Mouse (Mus musculus) thymus, adult 2 months (tissue): ENCODE results near the gene Nudt5. TPM values are rescaled to one million over a fixed set of nuclear protein-coding genes. Genes with fewer than 3 reads are reported as not detected.

Experiments used
- DNase-seq: peaks from one replicate; pipeline ENCODE4 v3.0.0; 2021
- H3K27ac ChIP-seq: fragments of 200-500 bp; 2 replicates; pipeline ENCODE4 v1.5.1; 2012; ENCODE audit warnings: low read length, control low read depth; ENCODE audit not compliant: control insufficient read depth, insufficient read depth
- H3K27me3 ChIP-seq: fragments of 200-500 bp; 2 replicates; pipeline ENCODE4 v1.6.1; 2012; ENCODE audit warnings: mild to moderate bottlenecking, low read length, moderate library complexity, mixed read lengths; ENCODE audit not compliant: control insufficient read depth, insufficient read depth
- H3K36me3 ChIP-seq: fragments of 200-500 bp; 2 replicates; pipeline ENCODE4 v1.6.1; 2012; ENCODE audit warnings: mild to moderate bottlenecking, low read length, moderate library complexity; ENCODE audit not compliant: control insufficient read depth, insufficient read depth
- H3K4me1 ChIP-seq: fragments of 200-500 bp; replicated peaks from 2 replicates; pipeline ENCODE4 v1.6.1; 2012; ENCODE audit warnings: low read length; ENCODE audit not compliant: control insufficient read depth, insufficient read depth
- H3K4me3 ChIP-seq: fragments of 200-500 bp; 2 replicates; pipeline ENCODE4 v1.5.1; 2012; ENCODE audit warnings: mild to moderate bottlenecking, low read length, control low read depth, moderate library complexity; ENCODE audit not compliant: control insufficient read depth, insufficient read depth
- CTCF ChIP-seq: fragments of 200-500 bp; IDR thresholded peaks from 2 replicates; pipeline ENCODE4 v1.5.1; 2012; ENCODE audit warnings: mild to moderate bottlenecking, control low read depth, low read length, moderate library complexity, borderline replicate concordance; ENCODE audit not compliant: control insufficient read depth, poor library complexity, insufficient read depth; ENCODE audit errors: extremely low read depth
- POLR2A ChIP-seq: fragments of 200-500 bp; IDR thresholded peaks from 2 replicates; pipeline ENCODE4 v1.6.1; 2012; ENCODE audit warnings: mild to moderate bottlenecking, low read length, control low read depth, moderate library complexity; ENCODE audit not compliant: control insufficient read depth, poor library complexity, insufficient read depth; ENCODE audit errors: extremely low read depth
- WGBS: fragments of 180-500 bp; shearing (Covaris S2); methylation state at CpG from one replicate; pipeline ENCODE4 v1.1.7; 2018; 5-methylcytosine and 5-hydroxymethylcytosine counted together
- polyA plus RNA-seq: library from polyadenylated mRNA; depleted of rRNA; stranded (reverse); fragments of >200 nt; gene quantifications from 2 replicates; pipeline ENCODE4 v1.2.3, GENCODE M21; 2012; rRNA removed

Gene Nudt5
- polyA plus RNA-seq = 14.8 and 14.9 TPM in 2 replicates

GRCm38 (mm10) chr2:5844873-5845631 is at the start of gene Nudt5, which contains the start of gene Cdc123:
Nudt5 (plus strand) TSS chr2:5845019.
Cdc123 (minus strand) TSS chr2:5845164.
- under 1% methylated on average over 53 of the region's 53 CpGs for WGBS
- peak; percentile 59; the same call in 1 of the 2 replicates for TF ChIP-seq POLR2A
- peak; percentile 76; the same call in 1 of the 2 replicates for TF ChIP-seq CTCF
- 0 out of 2 replicates have a peak, but pooled peaks cover 2% of the 10 kb centered on the region for H3K4me1 ChIP-seq

GRCm38 (mm10) chr2:5797816-5798672 is 46.8 kb upstream of the Nudt5 start:
- Histone ChIP-seq H3K4me1 (peaks cover 6% of the 10 kb centered on the region), H3K4me3 (no peak overlapping the region), H3K27me3 (no peaks in the 10 kb centered on the region), H3K27ac (no peak overlapping the region), H3K36me3 (peaks cover 37% of the 10 kb centered on the region)
- TF ChIP-seq CTCF = no peak
- no peak for TF ChIP-seq POLR2A
- WGBS = 96% methylated on average over 11 of the region's 11 CpGs
- DNase-seq = no peak

More at GRCm38 (mm10) chr2:5844873-5845631, at the start of gene Nudt5, which contains the start of gene Cdc123:
- peak; percentile 88 for DNase-seq
- Histone ChIP-seq H3K36me3 (peaks cover 16% of the 10 kb centered on the region), H3K4me3 (peak within 1 kb of the TSS; percentile 56), H3K27me3 (no peaks in the 10 kb centered on the region), H3K27ac (peak within 1 kb of the TSS; percentile 76)

GRCm38 (mm10) chr2:5801182-5801640 is 43.6 kb upstream of the Nudt5 start:
- DNase-seq = no peak
- peaks cover 6% of the 10 kb centered on the region for H3K4me1 ChIP-seq
- no peak overlapping the region for H3K27ac ChIP-seq
- peaks cover 18% of the 10 kb centered on the region for H3K36me3 ChIP-seq
- 11% methylated on average over 9 of the region's 9 CpGs for WGBS
- no peaks in the 10 kb centered on the region for H3K27me3 ChIP-seq
- no peak for TF ChIP-seq CTCF
- no peak for TF ChIP-seq POLR2A
- no peak overlapping the region for H3K4me3 ChIP-seq

- Histone ChIP-seq H3K36me3 (peaks cover 15% of the 10 kb centered on the region), H3K27me3 (no peaks in the 10 kb centered on the region), H3K4me1 (peaks cover 6% of the 10 kb centered on the region), H3K4me3 (no peak overlapping the region), H3K27ac (no peak overlapping the region)
- TF ChIP-seq CTCF = no peak
- TF ChIP-seq POLR2A = no peak
- WGBS = 96% methylated on average over 10 of the region's 10 CpGs
- DNase-seq = no peak
Observed at GRCm38 (mm10) chr2:5801927-5802590, 42.8 kb upstream of the Nudt5 start.

- Histone ChIP-seq H3K36me3 (peaks cover 7% of the 10 kb centered on the region), H3K27me3 (no peaks in the 10 kb centered on the region), H3K4me1 (peaks cover 6% of the 10 kb centered on the region), H3K4me3 (no peak overlapping the region), H3K27ac (no peak overlapping the region)
- 49% methylated on average over 6 of the region's 6 CpGs for WGBS
- no peak for DNase-seq
- TF ChIP-seq POLR2A = no peak
- no peak for TF ChIP-seq CTCF
Observed at GRCm38 (mm10) chr2:5804440-5805045, 40.3 kb upstream of the Nudt5 start.
